Mouse (Mus musculus) left cerebral cortex, adult 11 months (tissue): Measurements from ENCODE around the gene Lurap1.

ENCODE experiments used
- DNase-seq: peaks from one replicate; pipeline ENCODE4 v3.0.0; 2022; ENCODE audit warnings: low spot score

Lurap1 gene

DNA sequence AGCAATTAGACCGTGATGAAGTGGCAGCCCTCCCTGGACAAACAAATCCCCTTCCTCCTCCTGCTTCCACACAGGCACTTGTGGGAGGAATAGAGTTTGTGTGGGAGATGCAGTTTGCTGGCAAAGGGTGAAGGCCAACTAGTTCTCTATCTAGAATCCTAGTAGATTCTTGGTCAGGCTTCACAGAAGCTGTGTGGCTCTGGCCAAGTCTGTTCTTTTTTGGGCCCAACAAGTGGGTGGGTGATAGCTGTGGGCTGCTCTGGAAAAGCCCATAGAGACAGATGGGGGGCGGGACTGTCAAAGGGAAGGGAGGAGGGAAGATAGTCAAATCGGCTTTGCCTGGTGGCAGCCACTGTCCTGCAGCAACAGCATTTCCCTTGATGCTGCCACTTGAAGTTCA lies 9.6 kb upstream of the Lurap1 start:
- peak; percentile 62 for DNase-seq

DNA sequence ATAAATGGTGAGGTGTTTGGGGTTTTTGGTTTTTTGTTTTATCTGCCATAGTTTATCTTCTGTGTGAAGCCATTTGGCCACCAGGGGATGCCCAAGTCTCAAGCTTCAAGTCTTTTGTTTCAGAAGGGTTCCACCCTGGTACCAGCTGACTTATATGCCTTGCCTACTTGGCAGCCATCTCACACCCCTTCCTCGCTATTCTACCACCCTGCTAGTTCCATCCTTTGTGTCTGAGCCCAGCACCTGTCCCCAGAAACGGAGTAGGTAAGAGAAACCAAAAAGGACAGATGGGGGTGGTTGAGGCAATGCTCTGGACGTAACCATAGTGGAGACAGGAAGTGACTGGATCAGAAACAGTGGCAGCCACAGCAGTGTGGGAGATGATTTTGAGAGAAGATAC lies 8.8 kb upstream of the Lurap1 start:
- no peak for DNase-seq

DNA sequence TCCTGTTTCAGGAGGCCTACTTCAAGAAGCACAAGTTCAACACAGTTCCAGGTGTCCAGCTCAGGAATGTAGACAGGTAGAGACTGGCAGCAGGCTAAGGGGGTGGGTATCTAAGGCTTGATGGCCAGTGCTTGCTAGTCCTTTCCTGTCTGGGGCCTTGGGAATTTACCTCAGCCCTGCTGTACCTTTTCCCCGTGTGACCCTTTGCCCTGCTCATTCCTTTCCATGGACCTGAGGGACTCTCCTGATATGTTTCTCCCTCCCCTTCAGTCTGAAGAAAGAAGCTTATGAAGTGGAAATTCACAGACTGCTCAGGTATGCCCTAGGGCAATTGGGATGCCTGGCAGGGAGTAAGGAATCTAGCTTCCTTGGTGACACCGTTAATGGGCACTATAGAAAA lies 6.7 kb upstream of the Lurap1 start:
- DNase-seq: no peak

DNA sequence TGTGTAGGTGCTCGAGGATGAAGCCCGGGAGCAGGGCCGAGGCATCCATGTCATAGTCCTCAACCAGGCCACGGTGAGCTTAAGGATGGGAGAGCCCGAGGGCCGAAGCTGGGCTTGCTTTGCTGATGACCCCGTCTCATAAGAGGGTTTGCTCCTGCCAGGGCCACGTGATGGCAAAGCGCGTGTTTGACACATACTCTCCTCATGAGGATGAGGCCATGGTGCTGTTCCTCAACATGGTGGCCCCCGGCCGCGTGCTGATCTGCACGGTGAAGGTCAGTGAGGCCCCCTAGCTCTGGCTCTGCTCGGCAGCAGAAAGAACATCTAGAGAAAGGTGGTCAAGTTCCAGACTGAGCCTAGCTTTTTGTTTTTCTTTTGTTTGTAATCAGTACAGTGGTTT lies 1.6 kb upstream of the Lurap1 start:
- no peak for DNase-seq

DNA sequence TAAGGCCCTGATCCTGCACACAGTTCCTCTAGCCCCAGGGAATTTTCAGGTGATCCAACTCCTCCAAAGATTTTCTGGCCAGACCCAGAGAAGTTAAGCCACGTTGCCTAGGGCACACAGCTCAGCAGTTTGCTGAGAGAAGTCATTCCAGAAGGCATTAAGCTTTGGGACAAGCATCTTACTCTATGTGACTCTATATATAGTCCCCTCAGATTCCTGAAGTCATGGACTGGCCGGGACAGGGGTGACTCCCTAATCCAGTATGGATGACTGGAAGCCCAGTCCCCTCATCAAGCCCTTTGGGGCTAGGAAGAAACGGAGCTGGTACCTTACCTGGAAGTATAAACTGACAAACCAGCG lies 296 bp downstream of the Lurap1 start:
- DNase-seq: no peak

DNA sequence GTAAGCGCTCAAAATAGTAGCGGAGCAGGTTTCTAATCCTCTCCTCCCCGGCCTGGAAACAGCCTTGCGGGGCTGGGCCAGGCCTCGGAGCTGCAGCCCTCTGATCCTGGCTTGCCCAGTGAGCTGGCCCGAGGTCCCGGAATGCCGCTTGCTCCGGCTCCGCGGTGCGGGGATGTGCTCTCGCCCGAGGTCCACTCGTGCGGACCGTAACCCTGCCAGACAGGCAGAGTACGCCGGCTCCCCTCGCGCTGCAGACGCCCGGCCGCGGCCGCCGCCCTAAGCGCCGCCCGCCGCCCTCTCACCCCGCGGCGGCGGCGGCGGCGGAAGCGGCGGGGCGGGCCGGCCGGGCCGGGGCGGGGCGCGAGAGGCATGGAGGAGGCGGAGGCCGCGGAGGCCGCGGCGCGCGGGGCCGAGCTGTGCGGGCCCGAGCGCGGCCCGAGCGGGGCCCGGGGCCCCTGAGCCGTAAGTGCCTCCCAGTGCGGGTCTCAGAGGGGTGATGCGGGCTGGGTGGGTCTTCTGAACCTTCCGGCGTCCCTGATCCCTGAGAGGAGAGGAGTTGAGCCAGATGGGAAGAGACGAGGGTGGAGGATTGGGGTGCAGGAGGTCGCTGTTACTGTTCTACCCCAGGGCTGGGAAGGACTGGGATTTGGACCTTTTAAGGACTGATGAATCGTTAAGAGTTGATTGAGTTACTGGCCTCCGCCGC lies 829 bp downstream of the Lurap1 start:
- DNase-seq: no peak

DNA sequence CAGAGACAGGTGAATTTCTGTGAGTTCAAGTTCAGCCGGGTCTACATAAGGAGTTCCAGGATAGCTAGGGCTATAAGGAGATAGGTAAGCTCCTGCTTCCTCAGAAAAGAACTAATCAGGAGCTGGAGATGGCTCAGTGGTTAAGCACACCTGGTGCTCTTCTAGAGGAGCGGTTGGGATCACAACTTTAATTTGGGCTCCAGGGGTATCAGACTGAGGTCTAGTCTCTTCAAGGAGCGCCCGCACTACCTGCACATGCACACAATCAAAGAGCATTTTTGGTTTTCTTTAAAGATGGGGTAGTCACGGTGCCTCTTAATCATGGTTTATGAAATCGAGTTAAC lies 1.4 kb downstream of the Lurap1 start:
- DNase-seq: no peak

DNA sequence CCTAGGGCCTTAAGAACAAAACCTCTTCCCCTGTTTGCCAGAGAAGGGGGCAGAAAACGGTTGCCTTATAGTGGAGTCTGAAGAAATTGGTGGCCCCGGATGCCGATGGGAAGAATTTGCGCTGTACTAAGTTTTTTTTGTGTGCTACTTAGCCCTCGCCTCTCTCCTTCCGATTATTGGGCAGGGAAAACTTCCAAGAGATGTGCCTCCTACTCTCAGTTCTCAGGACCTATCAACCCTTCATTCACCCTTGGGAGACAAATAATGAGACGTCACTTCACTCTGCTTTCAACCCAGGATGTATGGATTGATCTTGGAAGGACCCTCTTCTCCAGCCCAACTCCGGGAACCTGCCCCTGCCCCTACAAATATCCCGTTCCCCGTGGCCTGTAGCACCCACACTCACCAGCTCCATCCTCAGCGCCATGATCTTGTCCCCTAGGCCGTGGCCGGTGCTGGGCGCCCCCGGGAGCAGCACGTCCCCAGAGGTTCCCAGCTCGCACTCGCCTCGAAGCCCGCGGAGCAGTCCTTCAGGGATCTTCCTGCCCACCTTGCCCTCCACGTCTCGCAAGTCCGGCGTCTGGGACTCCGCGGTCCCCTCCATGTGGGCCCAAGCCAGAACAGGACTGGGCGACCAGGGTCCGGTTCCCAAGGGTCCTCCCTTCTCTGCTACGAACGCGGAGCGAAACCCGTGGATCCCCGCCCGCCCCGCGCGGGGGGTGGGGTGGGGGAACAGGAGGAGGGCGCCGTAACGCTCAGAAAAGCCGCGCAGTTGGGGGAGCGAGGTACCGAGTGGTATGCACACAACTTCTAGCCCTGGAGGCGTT lies 7.0 kb downstream of the Lurap1 start:
- DNase-seq: no peak

DNA sequence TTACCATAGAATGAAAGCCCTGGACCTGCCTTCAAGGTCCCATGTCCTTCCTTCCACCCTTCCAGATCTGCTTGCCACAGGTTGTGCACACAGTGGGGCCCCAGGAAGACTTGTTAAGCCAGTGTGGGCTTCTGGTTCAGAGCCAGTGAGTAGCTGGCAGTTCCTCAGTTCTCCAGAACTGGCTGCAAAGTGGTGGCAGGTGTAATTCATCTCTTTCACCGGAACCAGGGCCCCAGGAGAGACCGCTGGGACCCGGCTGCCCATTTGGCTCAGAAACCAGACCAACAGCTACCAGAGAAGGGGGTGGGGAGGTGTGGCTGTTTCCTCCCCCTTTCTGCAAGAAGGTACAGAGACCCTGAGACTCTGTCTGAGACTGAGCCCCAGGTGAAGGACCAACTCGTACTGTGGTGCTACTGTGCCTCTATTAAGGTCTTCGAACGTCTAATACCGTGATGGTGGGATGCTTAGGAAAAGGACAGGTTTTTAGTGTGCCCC lies 7.8 kb downstream of the Lurap1 start:
- DNase-seq: no peak

DNA sequence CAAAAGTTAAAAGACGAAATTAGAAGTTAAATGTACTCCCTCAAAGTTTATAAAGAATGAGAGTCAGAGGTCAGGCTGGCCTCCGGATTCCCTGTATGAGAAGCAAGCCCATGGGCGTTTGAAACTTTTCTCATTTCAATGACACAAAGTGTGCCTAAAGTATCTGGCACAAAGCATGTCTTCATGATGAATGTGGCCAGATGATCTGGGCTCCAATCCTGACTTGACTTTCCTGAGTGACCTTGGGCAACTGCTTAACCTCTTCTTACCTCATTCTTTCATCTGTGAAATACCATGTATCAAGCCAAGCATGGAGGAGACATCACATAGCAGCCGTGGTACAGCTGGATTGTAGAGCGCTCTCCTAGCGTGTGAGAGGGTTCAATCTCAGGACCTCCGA lies 8.9 kb downstream of the Lurap1 start:
- DNase-seq: no peak

DNA sequence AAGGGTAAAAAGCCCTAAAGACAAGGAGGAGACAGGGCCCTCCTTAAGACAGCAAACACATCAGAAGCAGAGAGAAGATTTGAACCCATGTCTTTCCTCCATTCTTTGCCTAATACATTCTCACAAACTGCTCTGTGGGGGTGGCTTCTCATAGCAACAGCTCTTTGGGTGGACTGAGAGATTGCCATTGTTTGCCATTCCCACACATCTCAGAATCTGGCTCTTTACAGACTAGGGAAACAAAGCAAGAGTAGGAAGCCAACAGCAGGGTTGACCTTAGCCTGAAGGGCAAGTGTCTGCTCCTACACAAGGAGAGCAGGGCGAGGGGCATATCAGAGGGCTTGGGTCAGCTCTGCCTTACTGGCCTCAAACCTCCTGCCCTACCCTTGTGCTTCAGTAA lies 9.4 kb downstream of the Lurap1 start:
- no peak for DNase-seq

DNA sequence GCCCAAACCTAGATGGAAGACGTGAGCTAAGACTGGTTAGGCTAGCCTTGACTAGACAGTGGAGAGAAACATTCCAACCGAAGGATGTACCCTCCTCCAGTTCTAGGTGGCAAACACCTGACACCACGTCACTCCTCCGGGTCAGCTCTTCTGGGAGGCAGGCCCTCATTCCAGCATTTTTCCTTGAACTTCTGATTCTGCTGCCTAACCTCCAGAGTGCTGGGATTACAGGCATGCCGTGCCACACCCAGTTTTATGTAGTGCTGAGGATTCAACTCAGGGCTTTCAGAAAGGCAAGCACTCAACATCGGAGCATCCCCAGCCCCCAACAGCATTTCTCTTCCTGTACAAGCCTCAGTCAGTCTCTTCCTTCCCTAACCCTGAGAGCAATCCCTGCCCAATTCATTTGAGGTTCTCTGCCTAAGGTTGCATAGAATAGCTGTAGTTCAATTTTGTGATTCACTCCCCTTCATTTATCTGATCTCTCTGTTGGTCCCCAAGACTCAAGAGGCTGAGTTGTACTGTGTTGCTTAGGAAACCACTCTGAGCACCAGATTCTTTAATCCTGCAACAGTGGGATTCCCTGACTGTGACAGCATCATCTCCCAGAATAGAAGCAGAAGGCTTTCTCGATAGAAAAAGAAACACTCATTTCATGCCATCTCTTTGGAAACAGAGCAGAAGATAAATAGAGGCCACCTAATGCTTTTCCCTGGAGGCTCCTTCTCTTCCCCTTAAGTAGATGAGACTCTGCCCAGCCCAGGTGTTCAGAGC lies 10.2 kb downstream of the Lurap1 start:
- DNase-seq: no peak

DNA sequence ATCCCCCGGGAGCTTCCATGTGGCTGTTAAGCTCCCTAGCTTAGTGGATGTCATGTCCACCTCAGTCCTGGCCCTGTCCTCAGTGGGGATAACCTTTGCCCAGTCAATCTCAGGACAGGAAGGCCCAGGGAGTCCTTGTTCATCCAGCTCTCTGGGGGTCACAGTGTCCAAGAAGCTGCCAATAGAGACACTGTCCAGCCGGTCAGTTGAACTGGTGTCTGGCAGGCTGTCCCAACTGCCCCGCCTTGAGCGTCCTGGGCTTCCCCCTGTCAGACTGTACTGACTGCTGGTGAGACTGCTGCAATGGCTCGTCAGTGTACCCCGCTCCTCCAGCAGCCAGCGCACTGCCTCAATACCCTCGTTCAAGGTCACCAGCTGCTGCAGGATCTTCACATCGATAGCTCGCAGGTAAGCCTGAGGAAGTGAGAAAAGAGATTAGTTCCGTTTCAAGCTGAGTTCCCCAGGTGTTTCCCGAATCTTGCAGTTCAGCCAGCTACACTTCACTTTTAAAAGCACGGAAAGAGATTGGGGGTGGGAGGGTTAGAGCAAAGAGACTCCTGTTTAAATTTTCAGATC lies 13.6 kb downstream of the Lurap1 start:
- DNase-seq: no peak

DNA sequence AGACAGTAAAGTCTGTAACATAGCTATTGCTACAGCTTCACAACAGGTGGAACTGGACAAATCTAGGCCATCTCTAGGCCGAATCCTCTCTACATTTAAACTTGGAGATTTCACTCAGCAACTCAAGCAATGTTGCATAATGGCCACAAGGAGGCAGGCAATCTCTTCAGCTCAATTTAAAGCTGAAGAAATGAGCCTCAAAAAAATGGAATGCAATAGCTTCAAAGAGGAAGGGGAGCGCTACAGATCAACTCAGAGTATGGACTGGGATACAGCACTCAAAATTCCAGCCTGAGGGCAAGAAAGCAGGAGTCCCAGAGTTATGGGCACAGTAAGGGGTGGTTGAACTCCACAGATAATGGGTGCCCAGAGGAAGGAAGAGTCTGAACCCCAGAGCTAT lies 16.1 kb downstream of the Lurap1 start:
- DNase-seq: no peak

DNA sequence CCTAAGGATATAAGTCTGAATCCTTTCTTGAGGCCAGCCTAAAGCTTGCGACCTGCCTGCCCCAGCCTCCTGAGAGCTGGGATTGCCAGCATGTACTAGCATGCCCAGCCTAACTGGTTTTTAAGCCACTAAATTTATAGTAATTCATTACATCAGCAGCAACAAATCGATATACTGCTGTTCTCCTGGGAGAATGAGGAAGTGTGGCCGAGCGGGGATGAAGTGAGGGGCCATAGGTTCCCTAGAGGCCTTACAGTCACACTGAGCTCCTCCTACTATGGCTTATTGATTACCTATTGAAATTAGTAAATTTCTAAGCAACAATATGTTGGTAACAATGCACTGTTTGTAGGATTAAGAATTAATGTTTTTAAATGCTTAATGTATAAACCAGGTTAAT lies 18.0 kb downstream of the Lurap1 start:
- no peak for DNase-seq

DNA sequence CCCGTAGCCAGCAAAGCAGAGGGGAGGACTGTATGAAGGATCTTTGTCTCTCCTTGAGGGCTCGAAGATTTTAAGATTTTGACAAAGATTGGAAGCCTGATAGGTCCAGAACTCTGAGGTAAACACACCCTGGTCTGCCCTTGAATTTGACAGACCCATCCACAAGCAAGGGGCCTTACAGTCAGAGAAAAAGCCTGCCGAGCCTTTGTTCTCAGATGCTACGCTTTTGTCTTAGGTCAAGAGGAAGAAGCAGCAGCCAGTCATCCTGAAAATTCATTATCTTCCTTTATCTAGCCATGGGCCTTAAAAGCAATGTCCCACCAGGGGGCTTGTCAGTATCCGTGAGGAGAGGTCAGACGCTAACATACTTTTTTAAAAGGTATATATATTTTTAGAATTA lies 23.2 kb downstream of the Lurap1 start:
- no peak for DNase-seq

DNA sequence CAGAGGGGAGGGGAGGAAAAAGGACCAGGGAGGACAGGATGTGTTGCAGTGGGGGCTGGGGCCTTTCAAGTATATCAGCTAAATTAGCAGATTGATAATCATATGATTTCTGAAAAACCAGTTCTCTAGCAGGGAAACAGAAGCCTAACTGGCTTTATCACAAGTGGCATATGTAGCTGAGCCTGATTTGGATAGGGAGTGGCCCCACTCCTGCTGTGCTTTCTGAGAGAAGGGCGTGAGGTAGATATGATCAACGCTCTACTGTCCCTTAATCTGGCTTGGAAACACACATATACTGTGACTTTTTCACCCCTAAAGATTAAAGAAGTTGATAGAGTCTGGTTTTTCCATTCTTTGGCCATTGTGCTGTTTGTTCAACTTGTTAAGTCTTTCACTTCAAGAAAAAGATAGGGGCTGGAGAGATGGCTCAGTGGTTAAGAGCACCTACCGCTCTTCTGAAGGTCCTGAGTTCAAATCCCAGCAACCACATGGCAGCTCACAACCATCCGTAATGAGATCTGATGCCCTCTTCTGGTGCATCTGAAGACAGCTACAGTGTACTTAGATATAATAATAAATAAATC lies 25.2 kb downstream of the Lurap1 start:
- DNase-seq: no peak

DNA sequence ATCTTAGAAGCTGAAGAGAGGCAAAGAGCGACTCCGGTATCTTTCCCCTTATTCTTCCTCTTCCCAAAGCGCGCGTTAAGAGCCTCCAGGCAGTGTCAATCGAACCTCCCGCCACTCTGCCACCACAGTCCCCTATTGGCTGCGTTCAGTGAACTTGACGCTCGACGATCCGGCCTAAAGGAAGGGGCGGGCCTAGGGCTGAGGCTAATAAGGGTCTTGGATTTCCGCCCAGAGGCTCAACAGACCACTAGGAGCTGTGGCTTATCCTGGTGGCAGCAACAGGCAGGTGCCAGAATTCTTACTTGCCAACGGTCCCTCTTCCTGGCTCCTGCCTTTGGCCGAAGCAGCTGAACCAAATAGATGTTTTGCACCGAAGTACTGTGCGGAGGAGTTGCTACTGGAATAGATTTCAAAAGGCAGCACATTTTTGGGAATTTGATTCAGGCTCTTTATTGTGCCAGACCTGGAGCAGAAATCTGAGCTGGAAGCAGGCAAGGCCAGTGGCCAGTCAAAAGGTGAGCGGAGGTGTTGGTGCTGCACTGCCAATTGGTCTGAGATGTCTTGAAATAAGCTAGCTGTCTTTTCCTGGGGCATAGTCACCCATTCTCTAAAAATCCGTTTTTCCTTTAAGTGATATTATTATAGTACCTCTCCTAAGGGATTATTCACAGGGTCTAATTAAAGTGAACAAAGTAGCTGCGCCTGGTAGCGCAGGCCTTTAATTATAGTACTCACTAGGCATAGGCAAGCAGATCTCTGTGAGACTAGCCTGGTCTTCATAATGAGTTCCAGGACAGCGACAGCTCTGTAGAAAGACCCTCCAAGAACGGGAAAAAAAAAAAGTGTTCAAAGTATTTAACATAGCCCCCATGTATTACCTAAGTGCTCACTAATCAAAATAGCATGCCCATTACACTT lies 27.3 kb downstream of the Lurap1 start, which contains the start of the genes Rad54l and Pomgnt1:
TSS of gene Rad54l (minus strand) at position 89 of the 918 bp plus-strand sequence.
TSS of gene Pomgnt1 (plus strand) at position 239 of the 918 bp plus-strand sequence.
- peak; percentile 58 for DNase-seq

DNA sequence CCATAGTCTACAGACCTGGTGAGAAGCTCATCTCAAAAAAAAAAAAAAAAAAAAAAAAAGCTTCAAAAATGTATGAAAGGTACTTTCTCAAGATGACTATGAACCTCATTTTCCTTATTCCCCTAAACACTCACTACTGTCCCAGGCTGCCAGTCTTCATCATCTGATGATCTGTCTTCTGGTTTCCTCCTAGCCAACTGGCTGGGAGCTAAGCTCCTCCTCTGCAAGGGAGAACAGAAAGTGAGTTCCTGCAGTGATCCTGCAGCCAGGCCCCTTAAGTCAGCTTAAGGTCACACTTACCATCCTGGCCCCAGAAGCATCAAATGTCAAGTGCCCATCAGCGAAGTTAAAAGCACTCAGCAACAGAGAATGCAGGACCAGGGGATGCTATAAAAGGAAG lies 28.4 kb downstream of the Lurap1 start:
- no peak for DNase-seq

DNA sequence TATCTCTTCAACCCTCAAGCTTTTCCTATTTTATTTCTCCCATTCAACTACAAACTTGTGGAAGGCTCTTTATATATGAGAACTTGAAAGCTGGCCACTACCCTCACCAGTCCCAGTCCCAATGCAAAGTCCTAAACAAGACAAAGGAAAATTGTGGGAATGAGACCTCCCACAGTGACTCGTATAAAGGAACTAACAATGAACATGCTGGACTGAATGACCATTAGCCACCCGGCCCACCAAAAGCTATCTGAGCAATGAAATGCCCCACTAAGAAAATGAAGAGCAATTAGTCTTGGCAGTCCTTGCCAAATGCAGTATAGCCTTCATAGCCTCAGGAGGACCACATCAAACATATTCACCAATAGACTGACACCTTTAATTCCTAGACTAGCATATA lies 39.7 kb downstream of the Lurap1 start:
- no peak for DNase-seq

DNA sequence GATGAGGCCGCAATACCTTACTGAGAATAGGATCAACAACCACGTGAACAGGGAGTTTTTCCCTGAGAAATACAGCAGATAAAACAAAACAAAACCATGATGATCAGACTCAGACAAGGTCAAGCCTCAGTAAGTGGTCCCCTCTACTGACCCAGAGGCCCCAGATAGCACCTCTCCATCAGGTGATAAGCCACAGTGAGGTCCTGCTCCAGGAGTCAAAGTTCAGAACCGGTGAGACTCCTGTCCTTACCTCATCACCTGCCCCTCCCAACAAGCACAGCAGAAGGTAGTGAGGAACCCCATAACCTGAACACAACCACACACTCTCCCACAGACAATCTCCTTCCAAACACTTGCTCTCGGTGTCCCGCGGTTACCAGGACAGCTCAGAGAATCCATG lies 40.4 kb downstream of the Lurap1 start:
- no peak for DNase-seq
